Mouse (Mus musculus) spleen, adult 2 months (tissue): Measurements from ENCODE around the gene M1ap. TPM values are rescaled to one million over a fixed set of nuclear protein-coding genes. Genes with fewer than 3 reads are reported as not detected.
A peak's percentile ranks its signal among the peaks of the same experiment; 100 is the strongest.

Source experiments
- DNase-seq, 2 experiments: peaks; one replicate each; pipeline versions ENCODE4 v3.0.0 to v3.0.0-alpha.2; 2012 to 2021; ENCODE audit warnings: low spot score in 2 of 2, low read depth in 1 of 2
- H3K27ac ChIP-seq: fragments of 200-500 bp; 2 replicates; pipeline ENCODE4 v1.5.1; 2012; ENCODE audit warnings: low read length, inconsistent platforms; ENCODE audit not compliant: insufficient read depth
- H3K27me3 ChIP-seq: fragments of 200-500 bp; 2 replicates; pipeline ENCODE4 v1.6.1; 2012; ENCODE audit warnings: mild to moderate bottlenecking, moderate library complexity, low read length, inconsistent platforms; ENCODE audit not compliant: control insufficient read depth, insufficient read depth
- H3K36me3 ChIP-seq: fragments of 200-500 bp; 2 replicates; pipeline ENCODE4 v1.6.1; 2012; ENCODE audit warnings: mild to moderate bottlenecking, low read length, inconsistent platforms; ENCODE audit not compliant: control insufficient read depth, insufficient read depth
- H3K4me1 ChIP-seq: fragments of 200-500 bp; 2 replicates; pipeline ENCODE4 v1.6.1; 2011; ENCODE audit warnings: inconsistent platforms; ENCODE audit not compliant: control insufficient read depth, insufficient read depth, insufficient read length
- H3K4me3 ChIP-seq: fragments of 200-500 bp; 2 replicates; pipeline ENCODE4 v1.5.1; 2011; ENCODE audit warnings: mild to moderate bottlenecking, inconsistent platforms; ENCODE audit not compliant: insufficient read depth, insufficient read length; ENCODE audit errors: extremely low read depth
- CTCF ChIP-seq: fragments of 200-500 bp; IDR thresholded peaks from 2 replicates; pipeline ENCODE4 v1.5.1; 2011; ENCODE audit warnings: mild to moderate bottlenecking, inconsistent platforms; ENCODE audit not compliant: insufficient read depth, insufficient read length, insufficient replicate concordance; ENCODE audit errors: extremely low read depth
- POLR2A ChIP-seq: fragments of 200-500 bp; IDR thresholded peaks from 2 replicates; pipeline ENCODE4 v1.6.1; 2011; ENCODE audit warnings: low read depth, low read length, inconsistent platforms
- WGBS: fragments of 180-500 bp; shearing (Covaris S2); methylation state at CpG from one replicate; pipeline ENCODE4 v1.1.7; 2018; 5-methylcytosine and 5-hydroxymethylcytosine counted together
- polyA plus RNA-seq: library from polyadenylated mRNA; depleted of rRNA; stranded (reverse); fragments of >200 nt; gene quantifications from 2 replicates; pipeline ENCODE4 v1.2.3, GENCODE M21; 2012

The M1ap gene
- polyA plus RNA-seq, 1 experiment = 2.6 TPM

DNA sequence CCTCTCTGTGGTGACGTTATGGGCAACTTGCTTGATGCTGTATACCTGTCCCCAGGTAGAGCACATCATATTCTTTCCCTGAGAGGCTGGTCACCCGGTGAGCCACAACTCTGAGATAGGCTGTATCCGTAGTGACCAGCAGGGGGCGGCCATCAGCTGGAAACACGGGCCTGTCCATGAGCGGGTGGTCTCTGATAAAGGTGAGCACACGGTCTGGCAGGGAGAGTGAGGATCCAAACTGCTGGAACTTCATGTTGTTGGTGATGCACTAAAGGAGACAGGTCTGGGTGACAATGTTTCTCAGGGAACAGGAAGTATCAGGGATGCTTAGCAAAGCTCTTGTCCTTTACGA lies 28.9 kb upstream of the M1ap start:
- peak in 1 of 2 experiments; percentile 24 for DNase-seq
- Histone ChIP-seq H3K4me3 (no peak overlapping the region), H3K27me3 (no peaks in the 10 kb centered on the region), H3K4me1 (peaks cover 13% of the 10 kb centered on the region; the same call in 1 of the 2 replicates), H3K27ac (no peak overlapping the region), H3K36me3 (no peaks in the 10 kb centered on the region)
- TF ChIP-seq POLR2A = no peak
- TF ChIP-seq CTCF = peak; percentile 53; the same call in 1 of the 2 replicates
- 23% methylated on average over 8 of the region's 8 CpGs for WGBS

DNA sequence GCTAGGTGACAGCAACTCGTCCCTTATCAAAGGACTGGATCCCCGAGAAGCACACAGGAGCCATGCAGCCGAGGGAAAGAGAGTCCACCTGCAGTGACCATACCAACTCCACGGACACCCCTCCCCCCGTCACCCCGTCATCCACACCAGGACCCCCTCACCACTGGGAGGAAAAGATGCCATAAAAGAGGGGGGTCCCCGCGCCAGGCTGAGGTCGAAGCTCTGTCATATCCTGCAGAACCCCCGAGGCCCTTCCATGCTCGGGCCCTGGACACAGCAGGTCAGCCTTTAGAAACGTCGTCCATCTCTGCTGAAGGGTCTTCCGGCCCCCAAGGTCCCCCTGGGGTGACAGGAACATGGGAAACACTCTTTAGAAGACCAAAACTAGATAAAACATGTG lies 28.3 kb upstream of the M1ap start:
- Histone ChIP-seq H3K4me1 (peaks cover 8% of the 10 kb centered on the region; the same call in 1 of the 2 replicates), H3K27me3 (no peaks in the 10 kb centered on the region), H3K4me3 (no peak overlapping the region), H3K36me3 (no peaks in the 10 kb centered on the region), H3K27ac (no peak overlapping the region)
- WGBS = 91% methylated on average over 14 of the region's 14 CpGs
- TF ChIP-seq POLR2A (no peak), CTCF (no peak)
- no peak for DNase-seq

DNA sequence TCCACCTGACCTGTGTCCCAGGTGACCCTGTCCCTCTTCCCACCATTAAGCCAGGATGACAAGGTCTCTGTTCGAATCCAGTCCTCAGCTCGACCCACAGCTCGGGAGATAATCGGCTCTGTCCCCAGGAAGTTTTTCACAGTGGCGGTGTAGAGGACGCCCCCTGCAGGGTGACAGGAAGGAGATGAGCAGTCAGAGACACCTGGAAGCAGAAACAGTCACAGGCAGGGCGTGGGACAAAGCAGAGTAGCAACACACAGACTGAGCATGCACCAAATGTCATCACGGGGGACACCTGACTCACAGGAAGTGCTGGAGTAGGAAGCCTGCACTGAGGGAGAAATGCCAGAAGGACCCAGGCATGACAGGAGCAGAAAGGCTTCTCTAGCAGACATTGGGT lies 27.2 kb upstream of the M1ap start:
- Histone ChIP-seq H3K36me3 (no peaks in the 10 kb centered on the region), H3K4me3 (no peak overlapping the region), H3K27me3 (no peaks in the 10 kb centered on the region), H3K4me1 (peaks cover 3% of the 10 kb centered on the region; the same call in 1 of the 2 replicates), H3K27ac (no peak overlapping the region)
- WGBS = 66% methylated on average over 8 of the region's 8 CpGs
- no peak for DNase-seq
- TF ChIP-seq CTCF (no peak), POLR2A (no peak)

DNA sequence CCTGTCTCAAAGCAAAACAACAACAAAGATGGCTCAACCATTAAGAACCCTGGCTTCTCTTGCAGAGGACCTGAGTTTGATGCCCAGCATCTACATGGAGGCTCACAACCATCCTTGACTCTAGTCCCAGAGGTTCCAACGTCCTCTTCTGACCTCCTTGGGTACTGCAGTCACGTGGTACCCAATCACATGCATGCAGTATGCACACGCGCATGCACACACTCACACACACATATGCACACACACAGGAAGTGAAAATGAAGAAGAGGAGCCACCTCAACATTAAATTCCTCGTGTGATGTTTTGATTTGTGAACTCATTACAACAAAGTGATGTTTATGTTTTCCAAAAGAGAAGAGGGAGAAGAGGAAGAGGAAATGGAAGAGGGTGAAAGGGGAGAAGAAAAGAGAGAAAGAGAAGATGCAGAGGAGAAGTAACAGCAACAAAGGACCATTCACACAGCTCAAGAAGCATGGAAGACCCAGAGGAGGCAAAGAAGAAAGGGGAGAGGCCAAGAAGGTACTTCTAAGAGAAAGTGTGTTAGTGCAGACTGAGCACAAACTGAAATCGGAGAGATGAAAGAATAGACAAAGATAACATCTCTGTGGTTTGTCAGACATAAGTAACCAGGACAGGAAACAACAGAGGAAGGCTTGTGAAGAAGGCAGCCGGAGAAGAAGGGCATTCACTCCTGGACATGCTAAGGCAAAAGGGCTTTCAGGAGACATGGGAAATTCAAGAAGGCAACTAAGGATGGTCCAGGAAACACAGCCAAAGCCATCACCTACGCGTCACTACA lies 25.1 kb upstream of the M1ap start:
- no peak for TF ChIP-seq POLR2A
- TF ChIP-seq CTCF = no peak
- peak overlapping the region; percentile 42 for H3K27ac ChIP-seq
- H3K36me3 ChIP-seq = no peaks in the 10 kb centered on the region
- 37% methylated on average over 9 of the region's 9 CpGs for WGBS
- no peak for DNase-seq
- H3K27me3 ChIP-seq = no peaks in the 10 kb centered on the region
- peaks cover 3% of the 10 kb centered on the region; the same call in 1 of the 2 replicates for H3K4me1 ChIP-seq
- no peak overlapping the region for H3K4me3 ChIP-seq

DNA sequence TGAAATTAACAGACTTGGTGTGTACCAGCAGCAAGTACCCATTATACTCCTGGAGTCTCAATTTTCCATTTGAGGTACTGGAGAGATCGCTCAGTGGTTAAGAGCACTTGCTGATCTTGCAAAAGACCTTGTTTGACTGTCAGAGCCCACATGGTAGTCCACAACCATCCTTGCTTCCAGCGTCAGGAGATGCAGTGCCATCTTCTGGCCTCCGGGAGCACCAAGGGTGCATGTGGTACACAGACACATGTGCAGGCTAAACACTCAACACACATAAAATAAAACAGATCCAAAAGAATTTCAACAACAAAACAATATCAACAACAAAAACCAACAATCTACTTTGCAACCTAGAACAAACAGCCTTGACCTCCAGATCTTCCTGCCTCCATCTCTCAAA lies 21.7 kb upstream of the M1ap start:
- TF ChIP-seq CTCF = no peak
- no peak for TF ChIP-seq POLR2A
- Histone ChIP-seq H3K36me3 (no peaks in the 10 kb centered on the region), H3K4me3 (no peak overlapping the region), H3K27me3 (no peaks in the 10 kb centered on the region), H3K4me1 (peaks cover 3% of the 10 kb centered on the region; the same call in 1 of the 2 replicates), H3K27ac (no peak overlapping the region)
- no peak for DNase-seq
- WGBS = 80% methylated on average over 3 of the region's 3 CpGs

DNA sequence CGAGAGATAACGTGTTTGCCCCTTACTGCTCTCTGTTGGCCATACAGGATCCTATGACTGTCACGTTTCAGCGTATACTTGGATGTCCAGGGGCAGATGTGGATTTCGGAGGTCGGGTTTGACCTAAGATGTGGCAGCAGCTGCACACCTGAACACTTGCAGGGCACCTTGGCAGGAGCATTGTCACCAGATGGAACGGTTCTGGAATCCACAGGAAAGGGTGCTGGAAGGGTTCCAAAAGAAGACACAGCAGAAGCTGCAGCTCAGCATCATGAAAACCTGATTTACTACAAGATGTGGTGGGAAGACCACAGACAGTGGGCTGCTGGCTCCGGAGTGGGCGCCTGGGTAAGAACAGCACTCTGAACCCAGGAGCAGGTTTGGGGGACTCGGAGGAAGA lies 20.6 kb upstream of the M1ap start:
- WGBS = 83% methylated on average over 10 of the region's 10 CpGs
- no peaks in the 10 kb centered on the region for H3K27me3 ChIP-seq

DNA sequence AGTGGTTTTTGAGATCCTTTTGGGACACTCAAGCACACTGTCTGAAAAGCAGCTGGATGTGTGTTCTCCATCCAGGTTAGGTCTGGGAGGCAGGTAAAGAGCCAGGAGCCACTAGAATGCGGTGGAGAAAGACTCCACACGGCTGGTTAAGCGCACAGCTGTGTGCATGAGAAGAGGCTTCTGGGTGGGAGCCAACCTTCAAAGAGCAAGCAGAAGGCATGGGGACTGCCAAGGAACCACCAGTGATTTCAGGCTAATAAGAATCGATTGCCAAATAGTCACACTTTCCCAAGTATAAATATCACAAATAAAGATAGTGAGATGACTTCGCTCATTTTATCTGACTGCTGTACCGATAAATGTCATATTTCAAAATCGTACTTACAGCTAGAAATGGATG lies 20.2 kb upstream of the M1ap start:
- Histone ChIP-seq H3K27ac (no peak overlapping the region), H3K27me3 (no peaks in the 10 kb centered on the region), H3K4me3 (no peak overlapping the region), H3K36me3 (no peaks in the 10 kb centered on the region), H3K4me1 (peaks cover 1% of the 10 kb centered on the region; the same call in 1 of the 2 replicates)
- WGBS = 86% methylated on average over 7 of the region's 7 CpGs
- TF ChIP-seq POLR2A = no peak
- no peak for DNase-seq

More for the DNA sequence above, 20.6 kb upstream of the M1ap start:
- Histone ChIP-seq H3K4me3 (no peak overlapping the region), H3K36me3 (no peaks in the 10 kb centered on the region), H3K4me1 (peaks cover 3% of the 10 kb centered on the region; the same call in 1 of the 2 replicates), H3K27ac (no peak overlapping the region)
- TF ChIP-seq POLR2A = no peak
- TF ChIP-seq CTCF = no peak
- DNase-seq = no peak
